Mouse (Mus musculus) hindbrain, postnatal 0 days (tissue): ENCODE data around the gene Dab1. TPM values are rescaled to one million over a fixed set of nuclear protein-coding genes. Genes with fewer than 3 reads are reported as not detected.

ENCODE experiments used
- ATAC-seq: fragments of 200-750 bp; cut with Nextera tagmentation; 2 replicates; pipeline ENCODE4 v1.8.0; 2017; ENCODE audit warnings: mild to moderate bottlenecking, moderate TSS enrichment, moderate library complexity
- DNase-seq: peaks from one replicate; pipeline ENCODE4 v3.0.0-alpha.2; 2015; ENCODE audit warnings: low spot score
- H3K27ac ChIP-seq: fragments of 300-500 bp; sonication (generic); 2 replicates; pipeline ENCODE4 v1.5.1; 2014; ENCODE audit warnings: mild to moderate bottlenecking
- H3K27me3 ChIP-seq: fragments of 300-500 bp; sonication (generic); 2 replicates; pipeline ENCODE4 v1.6.1; 2014; ENCODE audit warnings: low read length, mixed read lengths; ENCODE audit not compliant: insufficient read depth
- H3K36me3 ChIP-seq: fragments of 300-500 bp; sonication (generic); 2 replicates; pipeline ENCODE4 v1.6.1; 2014; ENCODE audit warnings: low read length, mixed read lengths; ENCODE audit not compliant: insufficient read depth
- H3K4me1 ChIP-seq: fragments of 300-500 bp; sonication (generic); 2 replicates; pipeline ENCODE4 v1.6.1; 2014; ENCODE audit warnings: antibody characterized with exemption, low read length, mixed read lengths; ENCODE audit not compliant: insufficient read depth
- H3K4me2 ChIP-seq: fragments of 300-500 bp; sonication (generic); 2 replicates; pipeline ENCODE4 v1.6.1; 2014; ENCODE audit warnings: low read depth, mild to moderate bottlenecking, low read length, moderate library complexity, mixed read lengths
- H3K4me3 ChIP-seq: fragments of 300-500 bp; sonication (generic); 2 replicates; pipeline ENCODE4 v1.5.1; 2014; ENCODE audit warnings: low read length
- H3K9ac ChIP-seq: fragments of 300-500 bp; sonication (generic); replicated peaks from 2 replicates; pipeline ENCODE4 v1.6.1; 2014; ENCODE audit warnings: mild to moderate bottlenecking, low read length, moderate library complexity, mixed read lengths
- H3K9me3 ChIP-seq: fragments of 300-500 bp; sonication (generic); 2 replicates; pipeline ENCODE4 v1.6.1; 2016; ENCODE audit warnings: low read length, mixed read lengths
- CTCF ChIP-seq: IDR thresholded peaks from 2 replicates; pipeline ENCODE4 v1.5.1; 2016; ENCODE audit warnings: antibody characterized with exemption, control low read depth, low read depth
- WGBS: fragments of 180-500 bp; shearing (Covaris S2); extraction: QIAGEN DNeasy Blood & Tissue Kit; methylation state at CpG from one replicate; pipeline ENCODE4 v1.1.7; 2014; 5-methylcytosine and 5-hydroxymethylcytosine counted together
- polyA plus RNA-seq: library from polyadenylated mRNA; unstranded; fragments of >200 nt; fragmentation: Nextera tagmentation; extraction: Ambion mirVana; gene quantifications from 2 replicates; pipeline ENCODE4 v1.2.1, GENCODE M21; 2015
- total RNA-seq: library from RNA; depleted of rRNA; stranded (reverse); fragments of >200 nt; gene quantifications from 2 replicates; pipeline ENCODE4 v1.2.3, GENCODE M21; 2014

Gene Dab1
- total and polyA plus RNA-seq, 2 experiments from 2014 or later = 38.2 to 76.2 TPM

- peak; percentile 23 for DNase-seq
- 27% methylated on average over 9 of the region's 9 CpGs for WGBS
These were observed 29.2 kb downstream of the Dab1 start for GRCm38 (mm10) chr4:103648209-103648896.

GRCm38 (mm10) chr4:103655740-103656139 lies 36.6 kb downstream of the Dab1 start:
- H3K4me2 ChIP-seq = no peak overlapping the region
- H3K27me3 ChIP-seq = no peaks in the 10 kb centered on the region
- H3K4me3 ChIP-seq = no peak overlapping the region
- ATAC-seq (no peak), DNase-seq (no peak)
- no peak overlapping the region for H3K9ac ChIP-seq
- WGBS = 52% methylated on average over 6 of the region's 6 CpGs
- TF ChIP-seq CTCF = no peak
- H3K36me3 ChIP-seq = no peaks in the 10 kb centered on the region
- no peaks in the 10 kb centered on the region for H3K4me1 ChIP-seq
- no peak overlapping the region for H3K27ac ChIP-seq
- no peaks in the 10 kb centered on the region for H3K9me3 ChIP-seq

More at GRCm38 (mm10) chr4:103648209-103648896, 29.2 kb downstream of the Dab1 start:
- no peak overlapping the region for H3K4me3 ChIP-seq
- H3K27ac ChIP-seq = no peak overlapping the region
- ATAC-seq = no peak
- H3K4me1 ChIP-seq = no peaks in the 10 kb centered on the region
- no peaks in the 10 kb centered on the region for H3K9me3 ChIP-seq
- H3K4me2 ChIP-seq = no peak overlapping the region
- no peaks in the 10 kb centered on the region for H3K36me3 ChIP-seq
- no peaks in the 10 kb centered on the region for H3K27me3 ChIP-seq
- H3K9ac ChIP-seq = no peak overlapping the region
- no peak for TF ChIP-seq CTCF

- no peaks in the 10 kb centered on the region for H3K4me1 ChIP-seq
- H3K9me3 ChIP-seq = no peaks in the 10 kb centered on the region
- H3K36me3 ChIP-seq = no peaks in the 10 kb centered on the region
- 19% methylated on average over 1 of the region's 1 CpGs for WGBS
- H3K27ac ChIP-seq = no peak overlapping the region
- H3K4me3 ChIP-seq = no peak overlapping the region
- H3K4me2 ChIP-seq = no peak overlapping the region
- no peak for ATAC-seq
- no peak overlapping the region for H3K9ac ChIP-seq
- peak; percentile 52 for DNase-seq
- H3K27me3 ChIP-seq = no peaks in the 10 kb centered on the region
- no peak for TF ChIP-seq CTCF
These were observed 42.2 kb downstream of the Dab1 start for GRCm38 (mm10) chr4:103661386-103661785.

- Histone ChIP-seq H3K36me3 (no peaks in the 10 kb centered on the region), H3K4me1 (no peaks in the 10 kb centered on the region), H3K27me3 (no peaks in the 10 kb centered on the region), H3K4me2 (no peak overlapping the region), H3K27ac (no peak overlapping the region), H3K4me3 (no peak overlapping the region), H3K9me3 (no peaks in the 10 kb centered on the region), H3K9ac (no peak overlapping the region)
- DNase-seq (no peak), ATAC-seq (no peak)
- WGBS = 82% methylated on average over 4 of the region's 4 CpGs
- no peak for TF ChIP-seq CTCF
These were observed 48.3 kb downstream of the Dab1 start for GRCm38 (mm10) chr4:103667438-103667837.

- Histone ChIP-seq H3K9ac (no peak overlapping the region), H3K4me3 (no peak overlapping the region), H3K27me3 (no peaks in the 10 kb centered on the region), H3K4me2 (no peak overlapping the region), H3K27ac (no peak overlapping the region), H3K9me3 (no peaks in the 10 kb centered on the region), H3K4me1 (no peaks in the 10 kb centered on the region), H3K36me3 (no peaks in the 10 kb centered on the region)
- WGBS = 90% methylated on average over 1 of the region's 1 CpGs
- ATAC-seq (no peak), DNase-seq (no peak)
- TF ChIP-seq CTCF = no peak
These were observed 58.0 kb downstream of the Dab1 start for GRCm38 (mm10) chr4:103677195-103677594.

GRCm38 (mm10) chr4:103678501-103678900 lies 59.3 kb downstream of the Dab1 start:
- no peak for DNase-seq
- 76% methylated on average over 6 of the region's 6 CpGs for WGBS
- Histone ChIP-seq H3K4me2 (no peak overlapping the region), H3K36me3 (no peaks in the 10 kb centered on the region), H3K9me3 (no peaks in the 10 kb centered on the region), H3K4me1 (no peaks in the 10 kb centered on the region), H3K9ac (no peak overlapping the region), H3K27ac (no peak overlapping the region), H3K4me3 (no peak overlapping the region), H3K27me3 (no peaks in the 10 kb centered on the region)
- TF ChIP-seq CTCF = no peak
- no peak for ATAC-seq

- Histone ChIP-seq H3K4me3 (no peak overlapping the region), H3K27ac (peak overlapping the region; percentile 4; the same call in 1 of the 2 replicates), H3K36me3 (no peaks in the 10 kb centered on the region), H3K27me3 (no peaks in the 10 kb centered on the region), H3K9ac (no peak overlapping the region), H3K4me1 (no peaks in the 10 kb centered on the region), H3K4me2 (no peak overlapping the region), H3K9me3 (no peaks in the 10 kb centered on the region)
- DNase-seq (peak; percentile 73), ATAC-seq (peak; percentile 81)
- 67% methylated on average over 4 of the region's 4 CpGs for WGBS
- no peak for TF ChIP-seq CTCF
These were observed 66.0 kb downstream of the Dab1 start for GRCm38 (mm10) chr4:103685136-103685535.
